Mouse (Mus musculus) skeletal muscle tissue, adult 2 months (tissue): ENCODE results near the gene Fadd.

Source experiments
- DNase-seq: peaks from one replicate; pipeline ENCODE4 v3.0.0-alpha.2; 2012; ENCODE audit warnings: low read depth, low spot score

The Fadd gene

GRCm38 (mm10) chr7:144582284-144582980, at the start of gene Fadd:
TSS of gene Fadd (minus strand) at chr7:144582463.
- peak; percentile 89 for DNase-seq

GRCm38 (mm10) chr7:144630622-144631021, 48.4 kb upstream of the Fadd start:
- DNase-seq: no peak

DNA sequence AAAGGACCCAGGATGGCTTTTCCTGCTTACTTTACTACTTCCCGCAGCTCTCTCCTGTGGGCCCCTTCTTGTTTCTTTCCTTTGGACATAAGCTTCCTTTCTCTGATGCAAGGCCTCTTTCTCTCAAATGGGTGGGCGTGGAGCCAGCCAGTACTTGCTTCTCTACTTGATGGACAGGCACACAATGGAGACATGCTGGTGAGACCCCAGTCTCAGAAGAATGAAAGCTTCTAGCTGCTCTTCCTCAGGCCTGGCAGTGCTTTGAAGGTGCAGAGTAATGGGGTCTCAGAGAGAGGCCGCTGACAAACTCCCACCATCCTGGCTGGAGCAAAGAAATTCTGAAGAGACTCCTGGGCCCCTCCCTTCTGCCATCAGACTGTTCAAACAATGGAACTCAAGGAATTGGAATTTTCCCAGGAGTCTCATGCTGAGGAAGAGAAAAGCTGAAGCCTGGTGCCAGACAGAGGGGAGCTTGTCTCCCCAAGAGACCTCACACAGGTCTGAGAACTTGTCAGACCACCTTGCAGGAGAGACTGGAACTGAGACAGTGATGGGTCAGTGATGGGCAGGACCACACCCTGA, 46.2 kb upstream of the Fadd start:
- DNase-seq: no peak

DNA sequence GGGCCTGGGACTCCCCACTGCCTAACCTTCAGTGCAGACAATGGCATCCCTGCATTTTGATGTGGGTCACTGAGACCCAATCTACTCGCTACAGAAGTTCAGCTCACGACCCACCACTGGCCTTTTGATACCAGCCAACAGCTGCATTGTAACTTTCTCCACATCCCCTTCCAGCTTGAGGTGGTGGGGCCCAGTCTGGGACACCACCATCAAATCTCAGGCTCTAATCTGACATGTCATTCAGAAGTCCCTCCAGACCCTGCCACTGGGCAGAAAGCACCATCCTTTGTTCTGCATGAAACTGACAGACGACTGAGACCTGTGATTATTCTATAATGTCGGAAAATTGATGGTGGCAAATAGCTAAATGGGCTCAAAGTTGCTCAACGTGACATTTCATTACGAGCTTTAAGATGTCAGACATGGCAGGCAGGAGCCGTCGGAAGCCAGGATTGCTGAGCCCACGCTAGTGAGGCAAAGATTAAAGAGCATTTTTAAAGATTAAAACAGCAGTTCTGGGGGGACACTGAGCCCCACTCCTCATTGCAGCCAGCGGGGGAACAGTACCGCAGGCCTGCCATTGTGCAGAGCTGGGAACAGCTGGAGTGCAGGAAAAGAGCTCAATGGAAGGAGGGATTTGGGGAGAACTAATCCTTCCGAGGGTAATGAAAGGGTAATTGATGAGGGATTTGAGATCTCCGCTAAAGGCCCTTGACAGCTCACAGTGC, 45.5 kb upstream of the Fadd start:
- no peak for DNase-seq

GRCm38 (mm10) chr7:144626042-144626441, 43.8 kb upstream of the Fadd start:
- DNase-seq: no peak

DNA sequence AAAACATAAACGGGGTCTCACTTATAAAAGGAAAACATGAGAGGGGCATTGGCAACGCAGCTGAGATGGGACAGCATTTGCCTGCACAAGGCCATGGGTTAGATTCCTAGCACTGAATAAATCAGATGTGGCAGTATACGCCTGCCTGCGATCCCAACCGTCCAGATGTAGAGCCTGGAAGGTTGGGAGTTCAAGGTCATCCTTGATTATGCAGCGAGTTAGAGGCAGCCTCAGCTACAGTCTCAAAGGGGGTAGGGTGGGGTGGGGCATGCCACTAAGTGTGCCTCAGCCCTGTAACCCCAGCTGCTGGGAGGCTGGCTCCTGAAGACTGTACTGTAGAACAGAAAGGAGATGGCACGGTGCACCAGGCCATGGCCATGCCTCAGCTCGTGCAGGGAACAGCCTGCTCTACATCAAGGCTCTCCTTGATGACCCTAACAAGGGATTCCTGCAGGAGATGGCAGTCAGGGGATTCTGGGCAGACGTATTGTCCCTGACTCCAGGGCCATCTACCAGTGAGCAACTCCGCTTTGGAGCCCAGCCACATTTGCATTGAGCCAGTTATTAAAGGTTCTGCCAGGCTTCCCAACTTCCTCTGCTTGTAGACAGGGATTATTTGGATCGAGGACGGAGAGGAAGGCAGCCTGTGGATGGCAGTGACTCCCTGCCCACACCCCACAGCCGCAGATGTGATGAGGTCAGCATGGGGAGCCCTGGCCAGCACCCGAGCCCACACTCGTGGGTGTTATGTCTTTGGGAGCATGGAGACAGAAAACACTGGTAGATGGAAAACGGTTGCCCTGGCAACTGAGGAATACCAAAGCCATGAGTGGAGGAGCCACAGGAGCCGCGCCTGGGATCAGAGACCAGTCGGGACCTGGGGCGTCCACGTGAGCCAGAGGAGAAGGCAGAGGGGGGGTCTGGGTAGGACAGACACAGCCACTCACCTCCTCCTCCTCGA, 38.7 kb upstream of the Fadd start:
- DNase-seq: peak; percentile 12

GRCm38 (mm10) chr7:144620315-144620714, 38.1 kb upstream of the Fadd start:
- DNase-seq: no peak

DNA sequence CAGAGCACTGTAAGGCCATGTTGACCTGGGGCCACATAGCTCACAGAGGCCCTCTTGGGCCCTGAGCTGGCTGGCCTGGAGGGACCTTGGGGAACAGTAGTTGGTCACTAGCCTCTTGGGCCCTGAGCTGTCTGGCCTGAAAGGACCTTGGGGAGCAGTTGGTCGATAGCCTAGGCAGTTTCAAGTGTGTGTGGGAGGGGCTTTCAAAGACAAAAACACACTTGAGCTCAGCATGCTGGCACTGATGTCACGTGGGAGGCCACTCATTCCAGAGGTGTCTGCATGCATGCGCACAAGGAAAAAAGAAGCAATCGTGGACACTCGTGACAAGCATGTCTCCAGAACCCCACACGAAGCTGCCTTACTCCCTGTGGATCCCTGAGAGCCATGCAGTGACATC, 33.1 kb upstream of the Fadd start:
- DNase-seq: no peak

- no peak for DNase-seq
Measured at GRCm38 (mm10) chr7:144612829-144613228, 30.6 kb upstream of the Fadd start.

GRCm38 (mm10) chr7:144612351-144612750, 30.1 kb upstream of the Fadd start:
- DNase-seq: no peak

GRCm38 (mm10) chr7:144611595-144611994, 29.3 kb upstream of the Fadd start:
- DNase-seq: no peak

DNA sequence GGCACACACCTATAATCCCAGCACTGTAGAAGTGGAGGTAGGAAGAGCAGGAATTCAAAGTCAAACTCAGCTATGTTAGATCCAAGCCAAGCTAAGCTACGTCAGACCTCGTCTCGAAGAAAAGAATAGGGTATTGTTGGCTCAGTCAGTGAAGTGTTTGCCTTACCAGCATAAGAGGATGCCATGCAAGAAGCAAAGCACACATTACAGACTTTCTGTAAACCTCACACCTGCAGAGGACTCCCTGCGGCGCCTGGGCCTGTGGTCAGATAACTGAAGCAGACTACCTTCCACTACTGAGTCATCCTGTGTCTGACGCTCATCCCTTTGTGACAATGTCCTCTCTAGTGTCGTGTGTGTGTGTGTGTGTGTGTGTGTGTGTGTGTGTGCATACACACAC, 27.3 kb upstream of the Fadd start:
- DNase-seq: no peak

DNA sequence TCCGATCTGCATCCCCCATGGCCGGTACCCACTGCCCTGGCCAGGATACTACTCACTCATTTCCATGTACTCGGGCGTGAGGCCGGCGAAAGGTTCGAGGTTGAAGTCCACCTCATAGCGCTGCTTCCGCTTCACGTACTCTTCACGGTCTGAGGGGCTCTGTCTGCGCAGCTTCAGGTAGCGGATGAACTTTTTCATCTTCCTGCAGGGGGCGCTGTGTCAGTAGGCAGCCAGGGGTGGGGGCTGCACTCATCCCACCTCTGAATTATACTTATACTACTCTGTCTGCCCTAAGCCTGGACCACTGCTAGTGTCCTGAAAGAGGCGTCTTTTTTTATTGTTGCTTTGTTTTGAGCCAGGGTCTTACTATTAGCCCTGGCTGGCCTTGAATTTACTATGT, 25.6 kb upstream of the Fadd start:
- no peak for DNase-seq

- no peak for DNase-seq
Measured at GRCm38 (mm10) chr7:144604735-144605134, 22.5 kb upstream of the Fadd start.

GRCm38 (mm10) chr7:144604291-144604690, 22.0 kb upstream of the Fadd start:
- DNase-seq: no peak

DNA sequence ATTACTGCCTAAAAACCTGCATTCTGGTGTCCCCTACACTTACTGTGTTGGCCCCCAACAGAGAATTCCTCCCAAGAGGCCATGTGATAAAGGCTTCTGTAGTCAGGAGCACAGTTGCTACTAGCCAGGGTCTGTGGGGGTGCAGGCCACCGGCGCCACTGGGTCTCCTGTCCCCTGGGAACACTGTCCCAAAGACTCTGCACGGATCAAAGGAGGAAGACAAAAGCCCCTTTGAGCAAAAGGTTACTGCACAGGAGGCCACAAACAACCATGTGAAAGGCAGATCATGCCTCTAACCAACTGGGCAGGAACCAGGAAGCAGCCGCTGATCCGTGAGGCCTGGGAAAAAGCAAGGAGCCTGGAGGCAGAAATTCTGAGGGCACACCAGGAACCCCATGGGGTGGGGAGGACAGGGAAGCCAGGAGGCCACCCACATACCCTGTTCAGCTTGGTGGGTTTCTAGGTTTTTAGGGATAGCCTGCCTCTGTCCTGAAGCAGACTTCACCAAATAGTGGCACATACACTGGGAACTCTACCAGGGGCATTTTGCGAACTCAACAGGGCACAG, 18.2 kb upstream of the Fadd start:
- no peak for DNase-seq

DNA sequence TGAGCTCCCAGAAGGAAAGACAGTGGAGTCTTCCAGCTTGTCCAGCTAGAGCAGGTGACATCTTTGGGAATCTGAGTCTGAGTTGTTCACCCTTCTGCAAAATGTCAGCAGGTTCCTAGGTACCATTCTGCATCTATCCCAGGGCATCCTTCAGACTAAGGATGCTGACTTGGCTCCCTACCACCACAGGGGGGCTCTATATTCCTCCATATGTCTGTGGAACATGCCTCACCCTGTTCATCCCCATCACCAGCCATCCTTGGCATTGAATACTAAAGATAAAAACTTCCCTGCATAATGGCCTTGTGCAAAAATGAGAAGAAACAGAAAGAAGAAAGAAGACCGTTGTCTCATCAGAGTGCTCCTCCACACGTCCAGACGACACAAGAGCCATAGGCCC, 7.2 kb upstream of the Fadd start:
- DNase-seq: no peak

GRCm38 (mm10) chr7:144587291-144587690, 5.0 kb upstream of the Fadd start:
- DNase-seq: no peak

GRCm38 (mm10) chr7:144585648-144586047, 3.4 kb upstream of the Fadd start:
- peak; percentile 21 for DNase-seq

GRCm38 (mm10) chr7:144583619-144584018, 1.4 kb upstream of the Fadd start:
- peak; percentile 40 for DNase-seq

GRCm38 (mm10) chr7:144581559-144582283, 542 bp downstream of the Fadd start:
- DNase-seq: peak; percentile 71
